Mouse (Mus musculus) urinary bladder, adult 2 months (tissue): Measurements from ENCODE around the gene Npr2. TPM values are rescaled to one million over a fixed set of nuclear protein-coding genes. Genes with fewer than 3 reads are reported as not detected.

ENCODE experiments used
- DNase-seq: peaks from one replicate; pipeline ENCODE4 v3.0.0; 2022; ENCODE audit warnings: low spot score
- polyA plus RNA-seq: library from polyadenylated mRNA; depleted of rRNA; stranded (reverse); fragments of >200 nt; gene quantifications from 2 replicates; pipeline ENCODE4 v1.2.3, GENCODE M21; 2012

Gene Npr2
- polyA plus RNA-seq, 1 experiment, result 54.7 TPM

DNA sequence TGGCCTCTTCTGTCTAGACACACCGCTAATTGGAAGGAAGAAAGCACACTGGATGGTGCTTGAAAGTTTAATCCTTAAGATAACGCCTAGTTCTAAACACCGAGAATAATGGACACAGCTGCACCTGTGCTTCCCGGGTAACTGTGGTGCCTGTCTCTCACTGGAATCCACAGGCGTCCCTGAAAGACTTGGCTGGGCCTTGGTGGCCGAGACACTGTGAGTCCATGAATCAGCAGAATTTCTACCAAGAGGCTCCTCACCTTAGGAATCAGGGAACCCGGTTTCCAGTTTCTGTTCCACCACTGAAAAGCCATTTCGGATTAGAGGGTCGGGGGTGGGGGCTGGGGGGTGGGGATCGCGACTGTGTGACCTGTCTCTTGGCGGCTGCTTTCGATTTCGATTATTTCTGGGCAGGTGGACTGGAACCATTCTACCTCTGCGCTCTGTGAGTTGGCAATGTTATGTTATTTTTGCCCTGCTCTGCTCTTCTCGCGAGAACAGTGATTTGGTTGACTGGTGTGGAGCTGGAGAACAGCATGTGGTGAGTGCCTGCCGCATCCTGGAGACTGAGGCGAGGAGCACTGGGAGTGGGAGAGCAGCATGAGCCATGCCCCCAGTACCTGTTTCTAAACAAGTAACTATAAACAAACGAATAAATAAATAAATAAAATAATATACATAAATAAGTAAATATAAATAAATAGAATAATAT, 2.5 kb upstream of the Npr2 start:
- DNase-seq, result peak; percentile 11

DNA sequence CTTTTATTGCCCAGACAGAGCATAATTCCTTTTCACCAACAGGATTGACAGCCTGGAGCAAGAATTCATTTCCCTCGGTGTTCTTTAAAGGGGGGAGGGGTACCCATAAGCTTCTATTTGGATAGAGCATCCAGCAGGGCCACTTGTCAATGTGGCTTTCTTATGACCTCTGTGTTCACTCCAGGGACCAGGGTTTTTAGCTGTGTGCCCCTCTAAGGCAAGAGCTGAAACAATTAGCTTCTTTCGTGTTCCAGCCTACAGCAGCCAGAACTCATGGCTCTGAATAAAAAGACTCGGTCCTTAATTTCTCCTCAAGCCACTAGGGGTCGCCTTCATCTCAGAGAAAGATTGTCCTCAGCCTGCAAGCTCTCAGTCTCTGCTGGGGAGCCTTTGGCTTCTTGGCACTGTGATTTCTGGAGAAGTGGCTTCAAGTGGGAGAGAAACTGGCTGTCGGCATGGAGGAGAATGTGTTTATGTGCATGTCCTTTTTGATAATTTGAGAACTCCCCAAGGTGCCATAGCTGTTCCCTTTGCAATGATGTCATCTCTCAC, 1.6 kb upstream of the Npr2 start:
- peak; percentile 26 for DNase-seq

GRCm38 (mm10) chr4:43630671-43631045, 1.1 kb upstream of the Npr2 start:
- no peak for DNase-seq

GRCm38 (mm10) chr4:43631956-43632920, 503 bp downstream of the Npr2 start:
- DNase-seq, result peak; percentile 30

GRCm38 (mm10) chr4:43633296-43633695, 1.6 kb downstream of the Npr2 start:
- no peak for DNase-seq

GRCm38 (mm10) chr4:43633736-43634135, 2.0 kb downstream of the Npr2 start:
- peak; percentile 5 for DNase-seq

- DNase-seq, result peak; percentile 9
Observed at GRCm38 (mm10) chr4:43634621-43635374, 3.1 kb downstream of the Npr2 start.

DNA sequence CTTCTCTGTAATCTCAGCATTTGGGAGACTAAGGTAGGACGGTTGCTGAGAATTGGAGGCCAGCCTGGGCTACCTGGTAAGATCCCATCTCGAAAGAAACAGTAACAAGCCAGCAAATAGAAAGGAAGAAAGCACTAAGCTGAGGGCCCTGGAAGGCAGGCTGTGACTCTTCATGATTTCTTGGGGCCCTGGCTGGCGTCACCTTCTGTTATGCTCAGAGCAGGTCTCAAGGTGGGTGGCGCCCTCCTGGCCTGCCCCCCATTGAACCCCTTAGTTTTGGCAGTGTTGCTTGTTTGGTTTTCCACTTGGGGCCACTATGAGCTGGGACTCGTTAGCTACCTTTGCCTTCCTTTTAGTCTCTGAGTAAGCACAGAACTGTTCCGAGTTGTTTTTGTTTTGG, 5.0 kb downstream of the Npr2 start:
- DNase-seq, result peak; percentile 15

DNA sequence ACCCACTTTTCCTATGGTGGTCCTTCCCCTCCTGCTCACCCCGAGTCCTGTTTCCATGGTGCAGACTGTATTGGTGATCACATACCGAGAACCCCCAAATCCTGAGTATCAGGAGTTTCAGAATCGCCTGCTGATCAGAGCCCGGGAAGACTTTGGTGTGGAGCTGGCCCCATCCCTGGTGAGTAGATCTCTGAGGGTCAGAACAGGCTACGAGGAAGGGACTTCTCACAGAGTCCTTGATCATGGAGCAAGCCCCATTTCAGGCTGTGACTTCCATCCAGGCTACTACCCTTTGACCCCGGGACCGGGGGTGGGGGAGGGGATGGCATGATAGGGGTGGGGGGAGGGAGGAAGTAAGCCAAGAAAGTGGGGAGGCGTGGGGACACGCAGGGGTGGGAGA, 8.3 kb downstream of the Npr2 start:
- DNase-seq, result peak; percentile 13

DNA sequence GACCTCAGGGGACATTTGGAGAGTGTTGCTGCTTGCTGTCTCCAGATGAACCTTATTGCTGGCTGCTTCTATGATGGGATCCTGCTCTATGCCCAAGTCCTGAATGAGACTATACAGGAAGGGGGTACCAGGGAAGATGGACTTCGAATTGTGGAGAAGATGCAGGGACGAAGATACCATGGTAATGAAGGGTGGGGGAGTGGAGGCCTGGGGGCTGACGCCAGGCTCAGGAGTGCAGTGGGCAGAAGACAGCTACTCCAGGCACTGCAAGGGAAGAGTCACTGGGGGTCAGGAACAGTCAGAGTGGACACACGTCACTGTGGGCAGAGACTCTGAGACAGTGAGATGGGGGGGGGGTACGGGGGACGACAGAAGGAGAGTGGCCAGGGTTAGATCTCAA, 8.8 kb downstream of the Npr2 start:
- no peak for DNase-seq

- DNase-seq, result no peak
Observed at GRCm38 (mm10) chr4:43649783-43650182, 18.0 kb downstream of the Npr2 start.

- no peak for DNase-seq
Observed at GRCm38 (mm10) chr4:43652726-43653125, 21.0 kb downstream of the Npr2 start.

GRCm38 (mm10) chr4:43653161-43654015, 21.7 kb downstream of the Npr2 start, which contains the start of gene Spag8:
Gene Spag8 (minus strand): TSS chr4:43653594.
- no peak for DNase-seq

DNA sequence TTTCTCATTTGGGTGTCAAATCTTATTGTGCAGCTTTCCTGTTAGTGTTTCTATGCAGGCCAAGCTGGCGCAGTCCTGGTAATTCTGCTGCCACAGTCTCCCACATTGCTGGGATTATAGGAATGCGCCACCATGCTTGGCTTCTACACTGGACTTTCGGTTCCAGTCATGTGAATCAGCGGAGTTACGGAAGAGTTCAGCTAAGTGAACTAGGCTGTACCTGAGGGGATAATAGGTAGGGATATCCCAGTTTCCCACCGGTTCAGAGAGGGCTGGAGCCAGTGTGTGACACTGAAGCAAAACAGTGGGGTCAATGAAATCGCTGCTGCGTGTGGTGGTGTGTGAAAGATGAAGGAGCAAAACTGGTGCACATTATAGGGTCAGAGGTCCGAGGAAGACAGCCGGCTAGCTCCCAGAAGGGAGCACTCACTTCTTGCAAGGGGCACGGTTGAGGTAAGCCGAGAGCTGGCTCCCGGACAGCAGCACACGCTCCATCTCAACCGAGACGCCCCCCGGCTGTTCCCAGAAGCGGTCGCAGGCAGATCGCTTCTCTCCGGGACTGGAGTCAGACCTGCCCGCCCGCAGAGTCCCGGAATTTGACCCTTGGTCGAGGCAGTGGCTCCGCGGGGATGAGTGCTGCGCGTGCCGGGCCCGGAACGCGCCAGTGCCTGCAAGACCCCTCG, 24.1 kb downstream of the Npr2 start:
- DNase-seq, result no peak

DNA sequence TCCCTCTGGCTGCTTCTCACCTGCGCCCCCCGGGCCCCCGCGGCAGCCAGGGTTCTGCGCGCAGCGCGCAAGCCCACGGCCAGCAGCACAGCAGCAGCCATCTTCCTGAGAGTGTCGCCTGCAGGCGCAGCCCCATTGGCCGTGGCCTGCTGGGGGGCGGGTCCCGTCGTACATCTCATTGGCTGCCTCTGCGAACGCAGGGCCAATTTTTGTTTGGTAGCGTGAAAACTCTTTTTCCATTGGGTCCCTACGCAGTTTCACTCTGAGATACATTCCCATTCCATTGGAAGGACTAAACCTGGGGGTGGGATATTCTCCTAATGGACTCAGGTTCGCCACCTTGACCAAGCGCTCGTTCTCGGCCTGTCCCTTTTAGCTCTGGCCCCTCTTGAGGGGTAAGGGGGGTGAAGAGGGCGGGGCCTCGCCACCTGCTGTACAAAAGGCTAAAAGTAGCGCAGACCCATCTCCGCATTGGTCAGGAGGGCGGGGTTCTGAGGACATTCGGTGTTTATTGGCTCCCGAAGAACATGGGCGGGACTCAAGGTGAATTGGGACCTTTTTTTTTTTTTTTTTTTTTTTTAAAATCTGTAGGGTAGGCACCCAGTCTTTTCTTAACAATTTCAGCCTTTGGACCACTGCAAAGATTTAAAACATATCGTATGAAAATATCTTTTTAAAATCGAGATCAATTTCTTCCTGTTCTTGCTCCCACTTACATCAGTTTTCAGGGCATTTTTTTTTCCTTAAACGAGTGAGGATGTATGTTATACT, 24.8 kb downstream of the Npr2 start, which contains the start of gene Hint2:
Hint2 (minus strand) TSS at position 128 of the 771 bp plus-strand sequence.
- DNase-seq, result peak; percentile 80

- no peak for DNase-seq
Observed at GRCm38 (mm10) chr4:43657146-43657545, 25.4 kb downstream of the Npr2 start.

DNA sequence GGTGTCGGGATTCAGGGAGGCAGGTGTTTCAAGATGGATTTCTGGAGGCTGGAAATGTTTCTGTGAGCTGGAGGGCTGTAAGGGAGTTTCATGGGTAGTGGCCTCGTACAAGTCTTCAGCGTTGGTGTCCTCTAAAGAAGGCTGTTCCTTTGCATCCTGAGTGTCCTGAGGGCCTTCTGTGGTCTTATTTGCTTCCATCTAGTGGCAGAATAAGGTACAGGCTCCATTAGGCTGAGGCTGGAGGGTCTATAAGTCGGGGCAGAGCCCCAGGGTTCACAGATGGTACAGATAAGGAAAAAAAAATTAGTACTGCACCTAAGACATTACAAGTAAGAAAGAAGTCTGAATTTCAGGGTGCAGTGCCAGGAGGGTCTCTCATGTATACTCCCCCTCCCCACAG, 34.7 kb downstream of the Npr2 start:
- no peak for DNase-seq

DNA sequence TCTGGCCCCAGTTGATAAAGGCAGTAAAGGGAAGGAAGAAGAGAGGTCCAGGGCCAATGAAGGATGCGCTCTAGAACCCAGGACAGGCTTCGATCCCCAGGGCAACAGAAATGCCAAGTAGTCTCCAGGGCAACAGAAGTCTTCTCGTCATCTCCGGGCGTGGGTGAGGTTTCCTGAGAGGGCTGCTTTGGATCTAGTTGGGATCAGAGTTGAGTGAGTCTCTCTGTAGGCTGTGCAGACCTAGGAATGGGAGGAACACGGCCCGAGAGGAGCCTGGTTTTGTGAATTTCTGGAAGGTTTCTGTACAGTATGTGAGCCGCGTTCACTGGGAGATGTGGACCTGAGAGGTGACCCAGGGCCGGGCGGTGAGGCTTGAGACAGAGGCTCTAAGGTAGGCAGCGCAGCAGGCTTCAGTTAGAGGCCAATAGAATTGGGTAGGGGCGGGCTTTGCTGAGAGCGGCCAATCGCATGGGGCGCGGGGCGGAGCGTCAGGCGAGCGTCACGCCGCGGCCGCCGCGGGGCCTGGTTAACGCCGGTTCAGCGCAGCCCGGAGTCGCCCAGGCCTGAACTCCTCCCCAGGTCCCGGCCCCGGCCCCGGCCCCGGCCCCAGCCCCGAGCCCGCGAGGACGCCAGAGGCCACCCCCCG, 37.2 kb downstream of the Npr2 start, which contains the start of the genes Tmem8b and Fam221b:
Tmem8b (plus strand) TSS at position 190 of the 646 bp plus-strand sequence.
Fam221b (minus strand) TSS at position 364 of the 646 bp plus-strand sequence.
- DNase-seq, result peak; percentile 83

GRCm38 (mm10) chr4:43669428-43669794, 37.7 kb downstream of the Npr2 start:
- no peak for DNase-seq
